Mouse (Mus musculus) heart, embryonic 16.5 days (tissue): ENCODE results near the gene Kcnq2. TPM values are rescaled to one million over a fixed set of nuclear protein-coding genes. Genes with fewer than 3 reads are reported as not detected.
A peak's percentile ranks its signal among the peaks of the same experiment; 100 is the strongest.

Source experiments
- ATAC-seq: fragments of 200-750 bp; cut with Nextera tagmentation; replicated peaks from 2 replicates; pipeline ENCODE4 v1.8.0; 2017; ENCODE audit warnings: moderate number of reproducible peaks; ENCODE audit not compliant: insufficient read depth, low FRiP score; ENCODE audit errors: extremely low read depth
- H3K27ac ChIP-seq: fragments of 300-500 bp; sonication (generic); 2 replicates; pipeline ENCODE4 v1.5.1; 2014; ENCODE audit warnings: mild to moderate bottlenecking, low read length, control low read depth, moderate library complexity
- H3K27me3 ChIP-seq: fragments of 300-500 bp; sonication (generic); 2 replicates; pipeline ENCODE4 v1.6.1; 2014; ENCODE audit warnings: low read length, mixed read lengths; ENCODE audit not compliant: control insufficient read depth, insufficient read depth
- H3K36me3 ChIP-seq: fragments of 300-500 bp; sonication (generic); 2 replicates; pipeline ENCODE4 v1.6.1; 2014; ENCODE audit not compliant: control insufficient read depth, insufficient read depth
- H3K4me1 ChIP-seq: fragments of 300-500 bp; sonication (generic); 2 replicates; pipeline ENCODE4 v1.6.1; 2014; ENCODE audit warnings: low read length, mixed read lengths; ENCODE audit not compliant: control insufficient read depth, insufficient read depth
- H3K4me2 ChIP-seq: fragments of 300-500 bp; sonication (generic); 2 replicates; pipeline ENCODE4 v1.6.1; 2014; ENCODE audit warnings: low read depth, mild to moderate bottlenecking, control low read depth, low read length
- H3K4me3 ChIP-seq: fragments of 300-500 bp; sonication (generic); 2 replicates; pipeline ENCODE4 v1.5.1; 2014; ENCODE audit warnings: mild to moderate bottlenecking, control low read depth, low read length
- H3K9ac ChIP-seq: fragments of 300-500 bp; sonication (generic); 2 replicates; pipeline ENCODE4 v1.6.1; 2014; ENCODE audit warnings: low read length, control low read depth
- H3K9me3 ChIP-seq: fragments of 300-500 bp; sonication (generic); replicated peaks from 2 replicates; pipeline ENCODE4 v1.6.1; 2016; ENCODE audit warnings: low read length; ENCODE audit not compliant: control insufficient read depth
- WGBS: fragments of 180-500 bp; shearing (Covaris S2); extraction: QIAGEN DNeasy Blood & Tissue Kit; methylation state at CpG from one replicate; pipeline ENCODE4 v1.1.7; 2014; 5-methylcytosine and 5-hydroxymethylcytosine counted together
- polyA plus RNA-seq: library from polyadenylated mRNA; unstranded; fragments of >200 nt; fragmentation: Nextera tagmentation; extraction: Ambion mirVana; gene quantifications from 2 replicates; pipeline ENCODE4 v1.2.1, GENCODE M21; 2015

Kcnq2 gene
- polyA plus RNA-seq, 1 experiment from 2014 or later, result 0.11 TPM

DNA sequence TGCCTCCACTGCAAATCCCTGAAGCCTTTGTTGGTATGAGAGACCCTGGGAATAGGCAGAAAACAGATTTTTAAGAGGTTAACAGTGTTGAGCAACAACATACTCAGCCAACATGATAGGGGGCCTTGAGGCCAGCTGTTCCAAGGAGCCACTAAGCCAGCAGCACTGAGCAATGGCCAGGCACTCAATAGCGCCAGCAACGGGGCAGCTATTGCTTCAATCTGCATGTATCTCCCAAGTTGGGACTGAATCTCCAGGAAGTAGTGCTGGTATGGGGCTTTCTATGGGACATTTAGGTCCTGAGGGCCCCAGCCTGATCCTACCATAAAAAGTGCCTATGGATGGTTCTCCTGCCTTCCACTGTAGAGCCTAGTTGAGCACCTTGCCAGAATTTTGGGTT lies 23.4 kb upstream of the Kcnq2 start:
- peak overlapping the region; percentile 60; the same call in 1 of the 2 replicates for H3K4me2 ChIP-seq
- peaks cover 15% of the 10 kb centered on the region for H3K27me3 ChIP-seq
- peak overlapping the region; percentile 93 for H3K27ac ChIP-seq
- no peaks in the 10 kb centered on the region for H3K9me3 ChIP-seq
- 90% methylated on average over 2 of the region's 2 CpGs for WGBS
- no peaks in the 10 kb centered on the region for H3K36me3 ChIP-seq
- H3K9ac ChIP-seq, result peak overlapping the region; percentile 65; the same call in 1 of the 2 replicates
- ATAC-seq, result no peak
- no peak overlapping the region for H3K4me3 ChIP-seq
- H3K4me1 ChIP-seq, result peaks cover 42% of the 10 kb centered on the region

DNA sequence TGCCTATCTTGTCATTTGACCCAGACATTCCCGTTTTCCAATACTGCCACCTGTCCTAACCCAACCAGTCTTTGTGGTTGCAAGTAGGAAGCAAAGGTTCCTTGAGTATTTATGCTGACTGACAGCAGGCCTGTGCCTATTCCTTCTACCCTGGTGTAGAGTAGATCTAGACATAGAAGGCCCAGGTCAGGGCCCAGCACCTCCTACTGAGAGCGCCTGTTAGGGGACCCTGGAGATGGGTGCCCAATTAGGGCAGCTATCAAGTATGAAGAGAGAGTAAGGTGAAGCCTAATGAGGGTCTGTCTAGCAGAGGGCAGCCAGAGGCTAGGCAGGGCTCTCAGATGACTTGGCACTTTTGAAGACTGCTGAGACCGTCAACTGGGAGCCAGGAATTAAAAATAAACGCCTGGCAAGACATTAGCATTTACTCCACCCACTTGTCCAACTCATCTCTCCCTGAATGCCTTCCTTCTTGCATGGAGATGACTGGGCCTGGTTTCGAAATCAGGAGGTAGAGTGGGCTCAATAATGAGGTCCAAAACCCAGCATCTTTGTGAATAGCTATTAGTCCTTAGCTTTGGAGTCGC lies 22.7 kb upstream of the Kcnq2 start:
- 68% methylated on average over 6 of the region's 6 CpGs for WGBS

GRCm38 (mm10) chr2:181157180-181157579 lies 22.1 kb upstream of the Kcnq2 start:
- Histone ChIP-seq H3K27me3 (peaks cover 15% of the 10 kb centered on the region), H3K4me3 (peak overlapping the region; percentile 69), H3K9ac (peak overlapping the region; percentile 92; the same call in 1 of the 2 replicates), H3K36me3 (peaks cover 5% of the 10 kb centered on the region), H3K27ac (peak overlapping the region; percentile 93), H3K9me3 (no peaks in the 10 kb centered on the region), H3K4me1 (peaks cover 42% of the 10 kb centered on the region), H3K4me2 (peak overlapping the region; percentile 68)
- ATAC-seq, result no peak
- 65% methylated on average over 4 of the region's 4 CpGs for WGBS

More for the DNA sequence above, 22.7 kb upstream of the Kcnq2 start:
- Histone ChIP-seq H3K27me3 (peaks cover 15% of the 10 kb centered on the region), H3K4me2 (no peak overlapping the region), H3K4me1 (peaks cover 42% of the 10 kb centered on the region), H3K36me3 (peaks cover 2% of the 10 kb centered on the region; the same call in 1 of the 2 replicates), H3K9ac (no peak overlapping the region), H3K9me3 (no peaks in the 10 kb centered on the region), H3K27ac (peak overlapping the region; percentile 93), H3K4me3 (no peak overlapping the region)
- ATAC-seq, result no peak

DNA sequence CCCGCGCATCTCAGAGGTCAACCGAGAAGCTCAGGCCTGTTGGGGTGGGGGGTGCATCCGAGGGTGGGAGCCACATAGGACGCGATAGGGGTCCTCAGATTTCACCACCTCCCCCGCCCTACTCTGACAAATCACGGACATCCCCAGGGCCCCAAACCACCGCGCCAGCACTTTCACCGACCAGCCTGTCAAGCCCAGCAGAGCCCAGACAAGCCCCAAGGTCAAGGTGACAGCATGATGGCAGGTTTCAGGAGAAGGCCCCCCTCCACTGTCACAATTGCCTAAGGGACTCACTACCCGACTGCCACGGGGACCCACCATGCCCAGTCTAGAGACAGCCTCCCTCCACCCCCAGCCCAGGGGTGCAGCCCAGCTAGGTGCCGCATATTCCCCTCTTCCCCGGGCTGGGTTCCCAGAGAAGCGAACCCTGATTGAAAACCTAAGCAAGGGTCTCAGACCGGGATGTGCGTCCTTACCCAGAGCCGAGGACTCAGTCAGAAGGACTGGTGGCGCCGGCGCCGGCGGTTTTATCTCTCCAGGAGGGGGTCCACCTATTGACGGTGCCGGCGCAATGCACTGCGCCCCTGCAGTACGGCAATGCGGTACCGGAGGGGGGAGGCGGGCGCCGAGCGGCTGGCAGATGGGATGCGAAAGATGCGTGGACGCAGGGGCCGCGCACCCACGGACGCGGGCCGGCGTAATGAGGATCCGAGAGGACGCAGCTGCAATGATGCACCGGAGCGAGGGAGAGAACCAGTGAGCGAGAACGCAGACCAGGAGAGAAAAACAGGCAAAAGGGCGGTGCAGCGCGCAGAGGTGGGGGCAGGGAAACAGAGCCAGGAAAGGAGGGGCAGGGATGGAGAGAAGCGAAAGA lies 21.4 kb upstream of the Kcnq2 start, which contains the start of gene Eef1a2:
TSS of gene Eef1a2 (minus strand) at position 767 of the 874 bp plus-strand sequence.
- Histone ChIP-seq H3K9me3 (no peaks in the 10 kb centered on the region), H3K27me3 (peaks cover 15% of the 10 kb centered on the region), H3K4me1 (peaks cover 42% of the 10 kb centered on the region), H3K36me3 (peaks cover 5% of the 10 kb centered on the region), H3K9ac (peak within 1 kb of the TSS; percentile 92), H3K27ac (peak within 1 kb of the TSS; percentile 93), H3K4me3 (peak within 1 kb of the TSS; percentile 69), H3K4me2 (peak within 1 kb of the TSS; percentile 68)
- ATAC-seq, result 0 out of 2 replicates have a peak, but pooled peaks have one; percentile 16
- WGBS, result 3% methylated on average over 55 of the region's 55 CpGs

- ATAC-seq, result 0 out of 2 replicates have a peak, but pooled peaks have one; percentile 9
- H3K4me1 ChIP-seq, result peaks cover 40% of the 10 kb centered on the region
Observed at GRCm38 (mm10) chr2:181155801-181156200, 20.7 kb upstream of the Kcnq2 start.

GRCm38 (mm10) chr2:181154831-181155415 lies 19.8 kb upstream of the Kcnq2 start:
- ATAC-seq, result peak; percentile 25
- H3K27ac ChIP-seq, result peak overlapping the region; percentile 93

More at GRCm38 (mm10) chr2:181155801-181156200, 20.7 kb upstream of the Kcnq2 start:
- H3K9me3 ChIP-seq, result no peaks in the 10 kb centered on the region
- peak overlapping the region; percentile 69 for H3K4me3 ChIP-seq
- H3K27me3 ChIP-seq, result peaks cover 15% of the 10 kb centered on the region
- H3K4me2 ChIP-seq, result peak overlapping the region; percentile 68
- H3K27ac ChIP-seq, result peak overlapping the region; percentile 93
- peak overlapping the region; percentile 92 for H3K9ac ChIP-seq
- peaks cover 5% of the 10 kb centered on the region for H3K36me3 ChIP-seq
- 39% methylated on average over 4 of the region's 4 CpGs for WGBS

GRCm38 (mm10) chr2:181154361-181154760 lies 19.3 kb upstream of the Kcnq2 start:
- Histone ChIP-seq H3K4me1 (peaks cover 32% of the 10 kb centered on the region), H3K27ac (peak overlapping the region; percentile 93), H3K27me3 (peaks cover 15% of the 10 kb centered on the region), H3K4me3 (peak overlapping the region; percentile 69), H3K9ac (0 out of 2 replicates have a peak overlapping the region, but pooled peaks have one; percentile 11), H3K36me3 (peaks cover 9% of the 10 kb centered on the region), H3K4me2 (peak overlapping the region; percentile 68), H3K9me3 (no peaks in the 10 kb centered on the region)
- no peak for ATAC-seq
- 66% methylated on average over 3 of the region's 3 CpGs for WGBS

More at GRCm38 (mm10) chr2:181154831-181155415, 19.8 kb upstream of the Kcnq2 start:
- Histone ChIP-seq H3K9me3 (no peaks in the 10 kb centered on the region), H3K36me3 (peaks cover 9% of the 10 kb centered on the region), H3K9ac (peak overlapping the region; percentile 14; the same call in 1 of the 2 replicates), H3K4me3 (peak overlapping the region; percentile 69), H3K27me3 (peaks cover 15% of the 10 kb centered on the region), H3K4me1 (peaks cover 35% of the 10 kb centered on the region), H3K4me2 (peak overlapping the region; percentile 68)
- 54% methylated on average over 8 of the region's 8 CpGs for WGBS

DNA sequence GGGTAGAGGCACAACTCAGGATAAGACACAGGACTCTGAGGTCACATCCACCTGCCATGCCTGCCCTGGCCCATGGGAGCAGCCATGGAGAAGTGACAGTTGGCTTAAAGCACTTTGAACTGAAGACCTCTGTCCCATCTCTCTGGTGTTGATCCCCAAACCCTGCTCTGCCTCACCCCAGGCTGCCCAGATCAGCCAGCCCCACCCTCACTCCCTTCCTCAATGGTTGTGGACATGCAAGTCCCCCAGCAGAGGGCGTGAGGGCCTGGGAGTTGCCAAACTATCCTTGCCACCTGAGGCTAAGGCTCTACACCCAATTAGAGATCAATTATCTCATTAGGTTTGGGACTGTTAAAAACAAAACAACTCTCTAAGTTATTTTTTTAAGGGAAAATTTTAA lies 18.7 kb upstream of the Kcnq2 start:
- Histone ChIP-seq H3K27ac (no peak overlapping the region; the same call in 1 of the 2 replicates), H3K36me3 (peaks cover 9% of the 10 kb centered on the region), H3K4me2 (no peak overlapping the region; the same call in 1 of the 2 replicates), H3K9me3 (no peaks in the 10 kb centered on the region), H3K4me1 (peaks cover 32% of the 10 kb centered on the region), H3K4me3 (no peak overlapping the region), H3K27me3 (peaks cover 15% of the 10 kb centered on the region), H3K9ac (0 out of 2 replicates have a peak overlapping the region, but pooled peaks have one; percentile 11)
- no peak for ATAC-seq
- WGBS, result 14% methylated on average over 1 of the region's 1 CpGs
